Mouse (Mus musculus): Measurements from ENCODE around the gene Itgb5. TPM values are rescaled to one million over a fixed set of nuclear protein-coding genes. Genes with fewer than 3 reads are reported as not detected.
A peak's percentile ranks its signal among the peaks of the same experiment; 100 is the strongest.

Gene Itgb5
- polyA plus RNA-seq, 1 experiment from 2014 or later = 29.4 TPM

GRCm38 (mm10) chr16:33829842-33830511 is 512 bp downstream of the Itgb5 start:
- ATAC-seq (replicated peaks; ENCODE audit: extremely low read depth, insufficient read depth, low FRiP score) = peak; percentile 67
- peak overlapping the region; percentile 68 for H3K4me3 ChIP-seq (ENCODE audit: low read length)
- peak overlapping the region; percentile 70 for H3K27ac ChIP-seq (ENCODE audit: low read length)
- peaks cover 31% of the 10 kb centered on the region for H3K4me1 ChIP-seq (ENCODE audit: control insufficient read depth, insufficient read depth, low read length)
- H3K9me3 ChIP-seq (replicated peaks; ENCODE audit: control insufficient read depth, low read length) = no peaks in the 10 kb centered on the region
- no peaks in the 10 kb centered on the region for H3K27me3 ChIP-seq (ENCODE audit: control insufficient read depth, insufficient read depth, low read length)
- H3K9ac ChIP-seq (ENCODE audit: low read length) = peak overlapping the region; percentile 81
- peak overlapping the region; percentile 85 for H3K4me2 ChIP-seq (ENCODE audit: low read depth, low read length)
- WGBS = under 1% methylated on average over 76 of the region's 76 CpGs
- no peaks in the 10 kb centered on the region for H3K36me3 ChIP-seq (ENCODE audit: control insufficient read depth, insufficient read depth)

GRCm38 (mm10) chr16:33830512-33831105 is 1.1 kb downstream of the Itgb5 start:
- Histone ChIP-seq H3K36me3 (ENCODE audit: control insufficient read depth, insufficient read depth) (no peaks in the 10 kb centered on the region), H3K9ac (ENCODE audit: low read length) (peak overlapping the region; percentile 81), H3K9me3 (replicated peaks; ENCODE audit: control insufficient read depth, low read length) (no peaks in the 10 kb centered on the region), H3K4me1 (ENCODE audit: control insufficient read depth, insufficient read depth, low read length) (peaks cover 31% of the 10 kb centered on the region), H3K27ac (ENCODE audit: low read length) (peak overlapping the region; percentile 70), H3K4me2 (ENCODE audit: low read depth, low read length) (peak overlapping the region; percentile 85), H3K27me3 (ENCODE audit: control insufficient read depth, insufficient read depth, low read length) (no peaks in the 10 kb centered on the region), H3K4me3 (ENCODE audit: low read length) (peak overlapping the region; percentile 68)
- WGBS = 7% methylated on average over 18 of the region's 18 CpGs
- ATAC-seq (replicated peaks; ENCODE audit: extremely low read depth, insufficient read depth, low FRiP score) = no peak

GRCm38 (mm10) chr16:33832057-33832456 is 2.6 kb downstream of the Itgb5 start:
- H3K27me3 ChIP-seq (ENCODE audit: control insufficient read depth, insufficient read depth, low read length) = no peaks in the 10 kb centered on the region
- no peak overlapping the region for H3K4me3 ChIP-seq (ENCODE audit: low read length)
- WGBS = 73% methylated on average over 6 of the region's 6 CpGs
- no peaks in the 10 kb centered on the region for H3K36me3 ChIP-seq (ENCODE audit: control insufficient read depth, insufficient read depth)
- H3K4me1 ChIP-seq (ENCODE audit: control insufficient read depth, insufficient read depth, low read length) = peaks cover 35% of the 10 kb centered on the region
- H3K9me3 ChIP-seq (replicated peaks; ENCODE audit: control insufficient read depth, low read length) = no peaks in the 10 kb centered on the region
- ATAC-seq (replicated peaks; ENCODE audit: extremely low read depth, insufficient read depth, low FRiP score) = no peak
- H3K27ac ChIP-seq (ENCODE audit: low read length) = peak overlapping the region; percentile 80
- H3K9ac ChIP-seq (ENCODE audit: low read length) = 0 out of 2 replicates have a peak overlapping the region, but pooled peaks have one; percentile 13
- peak overlapping the region; percentile 72; the same call in 1 of the 2 replicates for H3K4me2 ChIP-seq (ENCODE audit: low read depth, low read length)

- Histone ChIP-seq H3K27me3 (ENCODE audit: control insufficient read depth, insufficient read depth, low read length) (no peaks in the 10 kb centered on the region), H3K4me3 (ENCODE audit: low read length) (peak overlapping the region; percentile 51), H3K9me3 (replicated peaks; ENCODE audit: control insufficient read depth, low read length) (no peaks in the 10 kb centered on the region), H3K4me1 (ENCODE audit: control insufficient read depth, insufficient read depth, low read length) (peaks cover 35% of the 10 kb centered on the region), H3K27ac (ENCODE audit: low read length) (peak overlapping the region; percentile 80), H3K9ac (ENCODE audit: low read length) (peak overlapping the region; percentile 67), H3K36me3 (ENCODE audit: control insufficient read depth, insufficient read depth) (no peaks in the 10 kb centered on the region), H3K4me2 (ENCODE audit: low read depth, low read length) (peak overlapping the region; percentile 72)
- 0 out of 2 replicates have a peak, but pooled peaks have one; percentile 20 for ATAC-seq (replicated peaks; ENCODE audit: extremely low read depth, insufficient read depth, low FRiP score)
- 8% methylated on average over 21 of the region's 21 CpGs for WGBS
Observed at GRCm38 (mm10) chr16:33832728-33833428, 3.4 kb downstream of the Itgb5 start.

- H3K36me3 ChIP-seq (ENCODE audit: control insufficient read depth, insufficient read depth) = no peaks in the 10 kb centered on the region
- peak overlapping the region; percentile 67 for H3K9ac ChIP-seq (ENCODE audit: low read length)
- peak overlapping the region; percentile 80 for H3K27ac ChIP-seq (ENCODE audit: low read length)
- H3K4me1 ChIP-seq (ENCODE audit: control insufficient read depth, insufficient read depth, low read length) = peaks cover 35% of the 10 kb centered on the region
- H3K4me2 ChIP-seq (ENCODE audit: low read depth, low read length) = peak overlapping the region; percentile 72
- 17% methylated on average over 5 of the region's 5 CpGs for WGBS
- no peaks in the 10 kb centered on the region for H3K9me3 ChIP-seq (replicated peaks; ENCODE audit: control insufficient read depth, low read length)
- no peaks in the 10 kb centered on the region for H3K27me3 ChIP-seq (ENCODE audit: control insufficient read depth, insufficient read depth, low read length)
- peak overlapping the region; percentile 51 for H3K4me3 ChIP-seq (ENCODE audit: low read length)
- ATAC-seq (replicated peaks; ENCODE audit: extremely low read depth, insufficient read depth, low FRiP score) = no peak
Observed at GRCm38 (mm10) chr16:33833429-33833753, 3.9 kb downstream of the Itgb5 start.

- peak; percentile 63 for ATAC-seq (replicated peaks; ENCODE audit: extremely low read depth, insufficient read depth, low FRiP score)
- Histone ChIP-seq H3K9me3 (replicated peaks; ENCODE audit: control insufficient read depth, low read length) (no peaks in the 10 kb centered on the region), H3K4me3 (ENCODE audit: low read length) (peak overlapping the region; percentile 51), H3K36me3 (ENCODE audit: control insufficient read depth, insufficient read depth) (no peaks in the 10 kb centered on the region), H3K4me1 (ENCODE audit: control insufficient read depth, insufficient read depth, low read length) (peaks cover 34% of the 10 kb centered on the region), H3K9ac (ENCODE audit: low read length) (peak overlapping the region; percentile 67), H3K4me2 (ENCODE audit: low read depth, low read length) (peak overlapping the region; percentile 72), H3K27ac (ENCODE audit: low read length) (peak overlapping the region; percentile 80), H3K27me3 (ENCODE audit: control insufficient read depth, insufficient read depth, low read length) (no peaks in the 10 kb centered on the region)
- 4% methylated on average over 25 of the region's 25 CpGs for WGBS
Observed at GRCm38 (mm10) chr16:33833781-33834482, 4.5 kb downstream of the Itgb5 start.

GRCm38 (mm10) chr16:33836676-33837075 is 7.2 kb downstream of the Itgb5 start:
- Histone ChIP-seq H3K27ac (ENCODE audit: low read length) (no peak overlapping the region), H3K9ac (ENCODE audit: low read length) (no peak overlapping the region), H3K36me3 (ENCODE audit: control insufficient read depth, insufficient read depth) (no peaks in the 10 kb centered on the region), H3K4me3 (ENCODE audit: low read length) (no peak overlapping the region), H3K4me1 (ENCODE audit: control insufficient read depth, insufficient read depth, low read length) (peaks cover 43% of the 10 kb centered on the region), H3K9me3 (replicated peaks; ENCODE audit: control insufficient read depth, low read length) (no peaks in the 10 kb centered on the region), H3K27me3 (ENCODE audit: control insufficient read depth, insufficient read depth, low read length) (no peaks in the 10 kb centered on the region), H3K4me2 (ENCODE audit: low read depth, low read length) (no peak overlapping the region)
- 77% methylated on average over 3 of the region's 3 CpGs for WGBS
- no peak for ATAC-seq (replicated peaks; ENCODE audit: extremely low read depth, insufficient read depth, low FRiP score)

GRCm38 (mm10) chr16:33837191-33837590 is 7.7 kb downstream of the Itgb5 start:
- no peaks in the 10 kb centered on the region for H3K27me3 ChIP-seq (ENCODE audit: control insufficient read depth, insufficient read depth, low read length)
- no peak overlapping the region for H3K27ac ChIP-seq (ENCODE audit: low read length)
- no peak overlapping the region for H3K4me2 ChIP-seq (ENCODE audit: low read depth, low read length)
- H3K4me3 ChIP-seq (ENCODE audit: low read length) = no peak overlapping the region
- no peak overlapping the region for H3K9ac ChIP-seq (ENCODE audit: low read length)
- H3K9me3 ChIP-seq (replicated peaks; ENCODE audit: control insufficient read depth, low read length) = no peaks in the 10 kb centered on the region
- peaks cover 40% of the 10 kb centered on the region for H3K4me1 ChIP-seq (ENCODE audit: control insufficient read depth, insufficient read depth, low read length)
- ATAC-seq (replicated peaks; ENCODE audit: extremely low read depth, insufficient read depth, low FRiP score) = no peak
- whole genome bisulfite sequencing = 65% methylated on average over 3 of the region's 3 CpGs
- H3K36me3 ChIP-seq (ENCODE audit: control insufficient read depth, insufficient read depth) = no peaks in the 10 kb centered on the region

All from heart, embryonic 16.5 days (tissue).